Mouse (Mus musculus) left cerebral cortex, postnatal 10 days (tissue): ENCODE data around the gene Ppp2r5a. TPM values are rescaled to one million over a fixed set of nuclear protein-coding genes. Genes with fewer than 3 reads are reported as not detected.
A peak's percentile ranks its signal among the peaks of the same experiment; 100 is the strongest.

Experiments used
- DNase-seq, 2 experiments: peaks; one replicate each; pipeline ENCODE4 v3.0.0; 2021 to 2022; ENCODE audit warnings: low spot score in 2 of 2, mixed read lengths in 1 of 2; ENCODE audit errors: extremely low spot score in 1 of 2
- intact Hi-C: fragments of 180-260 bp; cut with DNase I; formaldehyde crosslinking; loops from one replicate; pipeline ENCODE4 v1.15.1; 2025
- total RNA-seq, 2 experiments: library from RNA; stranded (reverse); gene quantifications; 2 replicates each; pipeline ENCODE4 v1.2.3; 2021

Ppp2r5a gene
- total RNA-seq, 2 experiments from 2014 or later = 60.5 to 64.3 TPM

GRCm38 (mm10) chr1:191348592-191348991 lies 54.5 kb downstream of the Ppp2r5a start:
- intact Hi-C loops = no loop called here

GRCm38 (mm10) chr1:191347602-191348001 lies 55.5 kb downstream of the Ppp2r5a start:
- intact Hi-C loops = no loop called here
- no peak for DNase-seq

More at GRCm38 (mm10) chr1:191348592-191348991, 54.5 kb downstream of the Ppp2r5a start:
- DNase-seq = no peak

DNA sequence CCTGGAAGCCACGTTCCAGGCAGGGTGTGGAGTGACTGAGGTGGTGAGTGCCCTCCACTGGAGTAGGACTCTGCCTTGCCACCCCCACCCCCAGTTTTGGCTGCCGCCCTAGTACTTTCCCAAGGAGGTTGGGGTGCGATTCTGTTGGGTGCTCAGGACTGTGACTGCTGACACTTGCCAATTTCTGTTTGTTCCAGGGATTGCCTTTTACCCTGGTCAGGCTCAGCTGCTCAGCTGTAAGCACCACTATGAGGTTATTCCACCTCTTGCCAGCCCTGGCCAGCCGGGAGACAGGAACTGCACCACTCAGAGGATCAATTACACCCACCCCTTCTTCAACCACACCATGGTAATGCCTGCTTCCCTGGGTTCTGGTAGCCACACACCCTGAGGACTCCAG lies 62.5 kb downstream of the Ppp2r5a start:
- intact Hi-C loops = no loop called here
- no peak for DNase-seq

DNA sequence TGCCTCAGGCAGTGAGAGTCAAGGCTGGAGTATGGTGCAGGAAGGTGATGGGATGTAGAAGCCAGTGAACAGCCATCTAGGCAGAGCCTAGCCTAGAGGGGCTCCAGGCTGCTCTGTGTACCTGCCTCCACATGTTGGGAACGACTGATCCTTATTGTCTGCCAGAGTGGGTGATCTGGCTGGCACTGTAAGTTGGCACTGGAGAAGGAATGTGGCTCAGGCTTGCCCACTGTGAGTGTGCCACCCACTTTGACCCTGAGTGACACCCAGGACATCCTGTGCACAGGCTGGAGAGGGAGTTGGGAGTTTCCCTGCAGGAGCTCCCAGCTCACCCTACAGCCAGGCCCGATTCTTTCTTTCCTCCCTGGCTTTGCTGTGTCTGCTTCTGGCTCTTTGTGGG lies 63.2 kb downstream of the Ppp2r5a start:
- DNase-seq = no peak
- intact Hi-C loops = no loop called here

DNA sequence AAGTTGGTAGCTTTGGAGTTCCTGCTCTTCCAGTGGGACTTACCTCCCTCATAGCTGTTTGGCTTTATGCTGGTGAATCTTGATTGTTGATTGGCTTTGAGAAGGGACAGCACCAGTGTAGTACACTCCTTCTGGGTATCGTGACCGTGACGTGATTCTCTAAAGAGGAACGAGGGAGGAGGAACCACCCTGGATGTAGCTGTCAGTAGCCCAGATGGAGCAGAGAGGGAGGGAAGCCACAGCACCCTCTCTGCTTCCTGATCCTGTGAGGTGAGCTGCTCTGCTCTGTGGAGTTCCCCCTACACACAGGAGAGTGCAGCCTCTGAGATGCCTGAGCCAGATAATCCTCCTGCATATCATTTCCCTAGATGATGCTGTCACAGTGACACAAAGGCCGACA lies 68.6 kb downstream of the Ppp2r5a start:
- intact Hi-C loops = no loop called here
- no peak for DNase-seq

DNA sequence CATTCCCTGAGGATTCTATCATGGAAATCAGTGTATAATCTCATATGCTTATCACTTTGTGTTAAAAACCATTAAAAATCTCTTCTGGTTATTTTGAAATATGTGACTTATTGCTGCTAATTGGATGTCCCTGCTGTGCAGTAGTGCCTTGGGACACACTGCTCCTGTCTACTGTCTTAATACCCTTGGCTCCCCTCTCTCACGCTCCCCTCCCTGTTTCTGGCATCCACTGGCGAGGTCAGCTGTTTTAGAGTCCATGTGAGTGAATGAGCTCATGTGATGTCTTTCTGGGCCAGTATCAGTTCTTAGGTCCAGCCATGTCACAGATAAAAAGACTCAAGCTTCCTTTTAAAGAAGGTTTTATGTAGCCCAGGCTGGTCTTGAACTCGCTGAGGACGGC lies 72.7 kb downstream of the Ppp2r5a start:
- intact Hi-C loops = no loop called here
- no peak for DNase-seq

DNA sequence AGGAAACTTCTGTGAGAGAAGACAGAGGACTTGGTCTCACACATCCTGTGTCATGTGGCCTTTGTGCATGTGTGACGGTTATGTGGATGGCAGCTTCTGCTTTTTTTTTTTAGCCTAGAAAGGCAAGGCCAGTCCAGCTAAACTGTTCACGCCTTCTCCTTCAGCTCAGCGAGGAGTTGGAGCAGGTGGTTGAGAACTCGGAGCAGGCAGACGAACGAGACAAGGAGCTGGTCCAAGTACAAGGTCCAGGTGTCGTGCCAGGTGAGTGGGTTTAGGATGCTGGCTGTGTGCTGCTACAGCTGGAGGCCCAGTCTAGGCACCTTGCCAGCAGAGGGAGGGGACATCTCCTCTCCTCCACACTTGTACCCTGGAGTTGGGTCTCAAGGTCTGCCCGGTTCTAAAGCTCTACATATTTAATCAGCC lies 75.0 kb downstream of the Ppp2r5a start:
- DNase-seq = peak in 1 of 2 experiments; percentile 67
- intact Hi-C loops = no loop called here

DNA sequence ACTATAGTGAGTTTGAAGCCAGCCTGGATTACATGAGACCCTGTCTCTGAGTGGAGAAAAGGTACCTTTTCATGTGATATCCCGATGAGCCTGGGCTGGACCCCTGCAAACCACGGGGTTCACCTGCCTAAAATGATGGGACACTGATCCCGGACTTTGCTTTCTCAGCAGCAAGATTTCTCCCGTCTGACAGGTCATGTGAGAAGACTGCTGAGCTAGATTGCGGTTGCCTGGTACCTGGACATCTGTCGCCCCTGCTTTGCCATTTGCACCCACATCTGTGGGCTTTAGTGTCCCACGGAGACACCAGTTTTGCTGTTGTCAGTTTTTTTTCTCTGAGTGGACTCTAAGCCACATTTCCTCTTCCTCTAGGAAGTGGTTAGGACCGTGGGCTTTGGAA lies 75.8 kb downstream of the Ppp2r5a start:
- intact Hi-C loops = no loop called here
- no peak for DNase-seq

DNA sequence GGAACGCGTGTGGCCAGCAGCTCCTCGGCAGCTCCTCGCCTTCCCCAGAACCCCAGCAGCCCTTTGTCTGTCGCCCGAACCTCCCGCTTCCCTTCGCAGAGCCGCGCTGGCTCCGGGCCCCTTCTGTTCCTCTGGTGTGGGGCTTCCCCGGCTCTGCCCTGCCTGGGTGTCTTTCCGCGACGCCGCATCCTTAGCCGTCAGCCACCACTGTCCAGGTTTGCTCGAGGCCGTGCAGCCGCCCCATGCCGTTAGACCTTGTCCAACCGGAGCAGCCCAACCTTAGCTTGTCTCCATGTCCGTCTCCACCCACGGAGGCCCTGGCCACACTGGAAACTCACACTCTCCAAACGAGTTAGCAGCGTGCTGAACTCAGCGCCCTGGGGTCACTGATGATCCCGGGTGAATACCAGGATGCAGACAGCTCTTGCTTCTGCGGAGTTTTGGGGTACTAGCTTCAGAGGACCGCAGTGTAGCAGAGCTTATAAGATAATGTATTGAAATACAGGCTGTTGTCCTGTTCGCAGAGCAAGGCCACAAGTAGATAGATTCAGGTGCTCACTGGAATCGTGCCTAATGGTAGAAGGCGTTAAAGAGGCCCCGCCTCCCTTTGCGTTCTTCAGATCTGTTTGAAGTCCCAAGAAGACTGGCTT lies 76.7 kb downstream of the Ppp2r5a start:
- DNase-seq = peak; percentile 35 to 67
- intact Hi-C loops = no loop called here

DNA sequence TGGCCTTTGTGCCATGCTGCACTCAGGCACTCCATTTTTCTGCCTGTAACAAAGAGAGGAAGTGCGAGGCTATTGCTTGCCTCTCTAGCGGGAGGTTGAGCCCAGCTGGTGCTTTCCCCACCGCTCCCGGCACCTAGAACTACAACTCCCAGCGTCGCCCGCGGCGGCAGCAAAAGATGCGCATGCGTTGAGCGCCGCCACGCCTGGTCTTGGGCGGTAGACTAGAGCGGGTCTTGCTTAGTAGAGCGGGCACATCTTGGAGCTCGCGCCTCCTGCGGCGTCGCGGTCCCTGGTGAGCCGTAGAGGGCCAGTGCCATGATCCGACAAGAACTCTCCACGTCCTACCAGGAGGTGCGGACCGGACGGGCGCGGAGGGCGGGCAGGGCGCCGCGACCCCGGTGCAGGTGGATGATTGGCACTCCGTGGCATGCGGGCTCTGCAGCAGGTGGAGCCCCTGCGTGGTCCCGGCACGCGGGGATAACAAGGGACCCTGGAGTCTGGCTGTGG lies 77.3 kb downstream of the Ppp2r5a start, which contains the start of gene Tmem206:
Tmem206 (plus strand) TSS at position 187 of the 507 bp plus-strand sequence.
- peak; percentile 94 to 95 for DNase-seq
- intact Hi-C loops = no loop called here

- intact Hi-C loops = no loop called here
- DNase-seq = no peak
Observed at GRCm38 (mm10) chr1:191324733-191325590, 78.1 kb downstream of the Ppp2r5a start.

DNA sequence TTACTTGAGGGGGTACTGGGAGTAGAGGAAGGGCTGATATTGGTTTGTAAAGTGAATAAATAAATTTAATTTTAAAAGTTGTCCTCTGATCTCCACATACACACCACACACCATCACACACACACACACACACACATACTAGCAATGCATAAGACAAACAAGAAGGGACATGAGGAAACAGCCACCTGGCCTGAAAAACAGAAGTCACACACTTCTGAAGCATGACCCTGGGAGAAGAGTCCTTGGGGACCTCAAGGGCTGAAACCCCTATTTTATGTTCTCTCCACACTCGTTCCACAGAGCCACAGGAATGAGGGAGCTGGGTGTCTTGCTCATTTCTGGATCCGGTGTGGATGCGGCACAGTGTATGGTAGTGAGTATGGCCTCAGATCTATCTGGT lies 79.7 kb downstream of the Ppp2r5a start:
- intact Hi-C loops = no loop called here
- no peak for DNase-seq

- intact Hi-C loops = loop anchor here (10.0 kb wide), 1 partner anchor 496 kb away; no protein-coding TSS in a partner anchor
- DNase-seq = no peak
Observed at GRCm38 (mm10) chr1:191318686-191319085, 84.4 kb downstream of the Ppp2r5a start.

- peak; percentile 58 to 86 for DNase-seq
- intact Hi-C loops = loop anchor here (10.0 kb wide), 1 partner anchor 497 kb away; no protein-coding TSS in a partner anchor
Observed at GRCm38 (mm10) chr1:191317591-191318196, 85.4 kb downstream of the Ppp2r5a start, which contains the start of gene Nenf. TSS of gene Nenf (minus strand) at chr1:191318194.

GRCm38 (mm10) chr1:191316818-191317217 lies 86.3 kb downstream of the Ppp2r5a start:
- intact Hi-C loops = loop anchor here (10.0 kb wide), 1 partner anchor 498 kb away; no protein-coding TSS in a partner anchor
- DNase-seq = no peak

DNA sequence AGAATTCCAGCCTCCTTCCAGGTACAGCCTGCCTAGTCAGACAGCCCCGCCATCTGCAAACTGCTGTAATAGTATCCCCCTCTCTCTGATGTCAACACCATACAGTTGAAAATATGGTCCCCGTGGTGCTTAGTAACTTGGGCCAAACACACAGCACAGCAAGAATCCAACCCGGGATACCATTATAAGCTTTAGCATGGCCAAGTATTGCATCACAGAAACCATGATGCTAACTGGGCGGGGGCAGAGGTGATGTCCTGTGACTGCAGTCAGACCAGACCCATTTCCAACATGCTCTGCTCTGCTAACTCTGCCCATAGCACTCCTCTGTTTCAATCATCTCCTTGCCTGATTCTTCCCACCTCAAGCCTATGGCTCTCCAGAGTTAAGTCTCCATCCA lies 89.1 kb downstream of the Ppp2r5a start:
- intact Hi-C loops = loop anchor here (5.0 to 10.0 kb wide), 2 partner anchors 248 to 501 kb away; no protein-coding TSS in a partner anchor
- DNase-seq = no peak

- DNase-seq = peak in 1 of 2 experiments; percentile 18
- intact Hi-C loops = loop anchor here (5.0 to 10.0 kb wide), 2 partner anchors 249 to 502 kb away; no protein-coding TSS in a partner anchor
Observed at GRCm38 (mm10) chr1:191313158-191313557, 89.9 kb downstream of the Ppp2r5a start.

DNA sequence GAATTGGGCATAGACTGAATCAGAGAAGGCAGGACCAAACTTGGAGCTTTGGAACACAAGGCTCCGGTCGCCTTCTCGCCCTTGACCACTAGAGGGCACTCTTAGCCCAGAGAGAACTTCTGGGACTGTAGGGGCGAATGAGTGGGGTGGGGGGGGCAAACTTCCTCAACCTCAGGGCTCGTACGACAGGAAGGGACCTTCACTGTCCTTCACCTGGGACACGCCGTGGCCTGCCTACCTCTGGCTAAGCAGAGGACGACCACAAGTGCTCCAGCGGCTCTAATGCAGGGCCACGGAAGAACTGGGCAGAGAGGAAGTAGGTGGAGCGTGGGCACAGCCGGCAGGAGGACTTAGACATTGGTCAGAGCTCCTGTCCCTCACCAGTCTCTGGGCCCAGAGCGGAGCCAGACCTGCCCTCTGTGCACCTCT lies 90.5 kb downstream of the Ppp2r5a start:
- DNase-seq = peak; percentile 69 to 88
- intact Hi-C loops = loop anchor here (5.0 to 10.0 kb wide), 2 partner anchors 250 to 502 kb away; no protein-coding TSS in a partner anchor
